Mouse (Mus musculus): Measurements from ENCODE around the gene Hes7.

Hes7 gene

DNA sequence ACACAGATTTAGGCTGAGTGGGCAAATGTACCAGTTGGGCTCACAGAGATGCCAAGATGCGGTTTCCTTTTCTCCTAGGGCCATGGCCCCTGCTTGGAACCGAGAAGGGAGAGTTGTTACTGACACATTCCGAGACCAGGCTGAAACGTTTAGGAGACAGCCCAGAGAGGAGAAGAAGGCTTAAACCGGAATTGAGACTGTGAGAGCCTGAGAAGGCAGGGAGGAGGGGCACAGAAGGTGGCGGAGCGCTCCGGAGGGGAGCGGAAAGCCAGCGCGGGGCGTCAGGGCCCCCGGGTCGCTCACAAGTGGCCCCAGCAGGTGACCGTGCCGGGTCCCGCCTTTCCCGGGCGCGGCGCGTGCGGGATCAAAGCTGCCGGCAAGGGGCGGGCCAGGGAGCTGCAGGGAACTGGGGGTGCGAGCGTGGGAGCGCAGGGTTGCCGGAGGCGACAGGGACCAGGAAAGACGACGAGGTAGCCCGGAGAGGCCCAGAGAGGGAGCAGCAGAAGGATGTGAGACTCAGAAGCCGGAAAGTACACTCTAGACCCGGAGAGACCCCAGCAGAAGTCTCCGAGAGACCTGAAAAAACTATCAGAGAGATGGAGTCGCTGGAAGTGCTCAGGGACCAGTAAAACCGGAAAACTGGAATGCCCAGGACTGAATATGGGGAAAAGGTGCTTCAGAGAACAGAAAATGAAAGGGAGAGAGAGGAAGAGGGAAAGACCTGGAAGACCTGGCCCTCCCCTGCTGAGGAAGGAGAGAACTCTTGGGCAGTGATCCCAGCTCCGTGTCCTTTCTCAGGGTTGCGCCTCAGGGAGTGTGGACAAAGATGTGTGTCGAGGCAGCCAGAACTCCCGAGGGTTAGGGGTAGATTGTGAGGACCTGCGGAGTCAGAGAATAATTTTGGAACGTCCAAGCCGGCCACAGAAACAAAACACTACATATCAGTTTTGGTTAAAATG, 2.2 kb upstream of the Hes7 start:
- no peak for DNase-seq (ENCODE audit: low read depth, low spot score)

DNA sequence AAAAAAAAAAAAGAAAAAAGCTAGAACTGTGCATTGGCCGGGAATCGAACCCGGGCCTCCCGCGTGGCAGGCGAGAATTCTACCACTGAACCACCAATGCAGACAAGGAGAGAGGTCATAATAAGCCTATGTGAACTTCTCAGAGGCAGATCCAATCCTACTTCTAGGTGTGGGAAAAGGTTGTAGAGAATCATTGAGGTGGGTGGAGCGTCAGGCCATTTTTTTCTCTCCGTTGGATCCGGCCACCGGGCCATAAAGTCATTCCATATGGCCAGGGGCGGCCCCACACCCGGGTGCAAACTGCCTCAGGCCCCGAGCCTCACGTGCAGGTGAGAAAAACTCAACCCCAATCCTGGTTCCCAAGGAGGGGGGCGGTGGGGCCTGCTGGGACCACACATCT, 1.4 kb upstream of the Hes7 start:
- no peak for DNase-seq (ENCODE audit: low read depth, low spot score)

DNA sequence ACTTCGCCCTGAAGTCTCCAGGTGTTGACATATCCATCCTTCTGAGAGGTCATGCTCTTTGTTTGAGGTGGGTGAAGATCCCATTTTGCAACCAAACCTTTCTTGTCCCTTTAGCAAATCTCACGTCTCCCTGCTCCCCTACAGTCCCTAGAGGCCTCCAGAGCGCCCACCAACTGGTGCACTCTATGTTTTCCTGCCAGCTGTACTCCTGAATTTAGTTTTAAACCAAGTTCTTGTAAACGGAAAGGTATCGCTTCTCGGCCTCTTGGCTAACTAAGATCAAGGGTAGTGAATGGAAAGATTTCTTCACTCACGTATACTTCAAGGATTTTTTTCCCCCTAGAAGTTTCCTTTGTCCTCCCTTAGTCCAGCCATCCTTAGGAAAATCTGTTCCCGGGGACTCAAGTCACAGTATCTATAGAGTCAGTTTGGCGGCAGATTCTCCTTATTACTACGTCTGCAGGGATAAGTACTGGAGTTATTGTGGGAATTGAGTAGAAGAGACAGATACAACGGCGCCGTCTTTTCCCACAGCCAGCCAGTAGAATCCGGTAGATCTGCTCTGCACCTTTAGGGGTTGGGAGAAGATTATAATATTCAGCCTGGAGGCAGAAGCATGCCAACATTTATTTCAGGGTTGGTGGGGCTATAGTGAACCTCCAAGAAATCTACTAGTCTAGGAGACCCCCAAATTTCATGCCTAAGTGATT, 603 bp upstream of the Hes7 start:
- DNase-seq (ENCODE audit: low read depth, low spot score): no peak

DNA sequence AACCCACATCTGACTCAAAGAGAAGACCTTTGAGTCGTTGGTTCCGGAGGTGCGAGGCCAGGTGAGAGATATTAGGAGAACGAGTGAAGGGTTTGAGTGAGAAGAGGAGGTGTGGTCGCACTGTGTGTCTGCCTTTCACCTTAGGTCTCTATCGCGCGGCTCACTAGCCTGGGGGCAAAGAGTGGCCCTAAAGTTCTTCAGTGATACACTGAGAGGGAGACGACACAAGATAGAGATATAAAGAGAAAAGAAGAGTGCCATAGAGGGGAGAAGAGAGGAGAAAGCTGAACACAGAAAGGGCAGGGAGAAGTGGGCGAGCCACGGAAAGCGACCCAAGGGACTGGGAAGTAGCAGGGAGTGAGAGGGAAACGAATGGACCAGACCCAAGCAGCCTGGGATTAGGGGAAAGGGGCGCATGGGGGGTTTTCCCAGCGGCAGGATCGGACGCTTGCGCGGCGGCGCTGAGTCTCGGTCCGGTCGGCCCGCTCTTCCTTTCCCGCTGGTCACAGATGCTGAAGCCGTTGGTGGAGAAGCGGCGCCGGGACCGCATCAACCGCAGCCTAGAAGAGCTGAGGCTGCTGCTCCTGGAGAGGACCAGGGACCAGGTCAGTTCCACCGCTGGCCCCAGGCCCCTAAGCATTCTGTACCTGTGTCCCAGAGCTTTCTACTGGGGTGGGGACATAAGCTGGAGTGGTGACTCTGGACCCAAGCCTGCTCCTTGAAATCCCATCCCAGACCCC, 967 bp downstream of the Hes7 start:
- no peak for DNase-seq (ENCODE audit: low read depth, low spot score)

DNA sequence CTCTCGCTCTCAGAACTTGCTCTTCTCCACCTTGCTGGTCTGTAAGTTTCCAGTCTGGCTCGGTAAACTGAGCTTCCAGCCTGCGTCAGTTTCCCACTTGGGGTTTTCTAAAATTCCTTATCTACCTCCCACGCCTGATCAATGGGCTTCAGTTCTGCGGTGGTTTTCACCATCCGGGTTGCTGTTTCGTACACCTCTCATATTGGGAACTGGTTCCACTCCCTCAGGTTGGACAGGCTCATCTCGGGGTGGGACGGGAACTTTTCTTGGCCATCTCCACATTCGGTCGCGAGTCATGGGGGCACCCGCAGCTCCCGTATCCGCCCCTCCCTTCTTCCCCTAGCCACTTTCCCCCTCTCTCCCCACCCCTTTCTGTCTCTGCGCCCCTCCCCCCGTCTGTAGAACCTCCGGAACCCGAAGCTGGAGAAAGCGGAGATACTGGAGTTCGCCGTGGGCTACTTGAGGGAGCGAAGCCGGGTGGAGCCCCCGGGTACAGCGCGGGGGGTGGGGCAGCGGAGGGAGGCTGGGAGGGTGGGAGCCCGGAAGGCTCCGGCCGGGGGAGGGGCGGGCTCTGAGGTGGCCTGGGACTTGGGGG, 1.6 kb downstream of the Hes7 start:
- no peak for DNase-seq (ENCODE audit: low read depth, low spot score)

DNA sequence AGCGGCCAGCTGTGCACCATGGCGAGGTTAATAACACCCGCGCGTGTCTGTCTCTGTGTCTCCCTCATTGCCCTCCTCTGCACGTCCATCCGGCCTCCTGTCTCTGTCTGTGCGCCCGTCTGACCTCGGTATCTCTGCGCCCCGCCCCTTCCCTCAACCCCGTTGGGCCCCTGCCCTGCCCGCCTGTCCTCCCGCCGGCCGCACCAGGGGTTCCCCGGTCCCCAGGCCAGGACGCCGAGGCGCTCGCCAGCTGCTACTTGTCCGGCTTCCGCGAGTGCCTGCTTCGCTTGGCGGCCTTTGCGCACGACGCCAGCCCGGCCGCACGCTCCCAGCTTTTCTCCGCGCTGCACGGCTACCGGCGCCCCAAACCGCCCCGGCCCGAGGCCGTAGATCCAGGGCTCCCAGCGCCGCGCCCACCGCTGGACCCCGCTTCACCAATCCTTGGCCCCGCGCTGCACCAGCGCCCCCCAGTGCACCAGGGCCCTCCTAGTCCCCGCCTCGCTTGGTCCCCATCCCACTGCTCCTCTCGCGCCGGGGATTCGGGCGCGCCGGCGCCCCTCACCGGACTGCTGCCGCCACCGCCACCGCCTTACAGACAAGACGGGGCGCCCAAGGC, 2.2 kb downstream of the Hes7 start, which contains the start of gene 9130213A22Rik:
Gene 9130213A22Rik (minus strand): TSS at position 254 of the 616 bp plus-strand sequence.
- DNase-seq (ENCODE audit: low read depth, low spot score): no peak

DNA sequence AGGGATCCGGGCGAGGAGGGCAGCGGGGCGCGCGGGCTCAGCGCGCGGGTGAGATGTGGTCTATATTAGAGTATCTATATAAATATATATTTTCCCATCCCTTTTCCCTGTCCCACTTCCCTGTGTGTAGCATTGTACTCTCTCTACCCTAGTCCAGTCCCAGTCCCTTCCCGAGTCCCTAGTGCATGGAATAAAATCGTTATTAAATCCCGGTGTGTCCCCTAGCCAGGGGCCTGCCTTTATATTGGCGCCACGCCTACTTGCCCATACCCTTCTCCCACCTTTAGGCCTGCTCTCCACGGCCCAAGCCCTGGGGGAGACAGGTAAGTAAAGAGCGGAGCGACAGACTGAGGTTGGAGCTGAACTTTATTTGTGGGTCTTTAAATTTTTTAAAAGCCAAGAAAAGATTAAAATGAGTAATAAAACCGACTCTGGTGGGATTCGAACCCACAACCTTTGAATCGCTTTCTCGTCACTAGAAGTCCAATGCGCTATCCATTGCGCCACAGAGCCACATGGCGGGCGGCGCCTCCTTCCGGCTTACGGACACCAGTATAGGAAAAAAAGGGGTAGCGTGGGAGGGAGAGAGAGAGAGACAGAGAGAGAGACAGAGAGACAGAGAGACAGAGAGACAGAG, 3.0 kb downstream of the Hes7 start:
- DNase-seq (ENCODE audit: low read depth, low spot score): peak; percentile 73

DNA sequence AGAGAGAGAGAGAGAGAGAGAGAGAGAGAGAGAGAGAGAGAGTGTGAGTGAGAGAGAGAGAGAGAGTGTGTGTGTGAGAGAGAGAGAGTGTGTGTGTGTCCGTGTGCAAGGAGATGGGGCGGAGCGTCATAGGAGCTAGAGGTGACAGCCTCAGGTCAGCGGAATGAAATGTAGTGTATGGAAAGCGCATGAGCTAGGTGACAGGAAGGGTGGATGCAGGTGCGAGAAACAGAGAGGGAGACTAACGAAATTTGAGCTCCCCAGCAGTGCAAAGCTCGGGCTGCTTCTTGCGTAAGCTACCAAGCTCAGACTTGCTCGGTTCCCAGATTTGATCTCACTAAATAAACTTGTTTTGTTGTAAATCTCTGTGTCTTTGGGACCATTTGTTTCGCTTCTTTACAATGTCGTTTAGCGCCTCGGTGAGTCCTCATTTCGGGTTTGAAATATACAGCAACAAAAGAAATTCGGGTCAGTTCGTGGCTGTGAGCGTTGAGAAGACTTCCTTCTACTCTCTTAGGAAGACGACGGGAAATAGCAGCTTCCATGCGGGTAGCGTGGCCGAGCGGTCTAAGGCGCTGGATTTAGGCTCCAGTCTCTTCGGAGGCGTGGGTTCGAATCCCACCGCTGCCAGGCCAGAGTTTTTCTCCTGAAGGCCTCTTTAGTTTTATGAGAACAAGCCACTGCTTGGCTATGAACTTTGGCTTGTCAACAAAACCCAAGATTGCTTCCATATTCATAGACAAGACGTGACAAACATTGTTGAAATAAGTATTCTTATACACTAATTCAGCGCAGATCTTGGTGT, 3.7 kb downstream of the Hes7 start:
- peak; percentile 79 for DNase-seq (ENCODE audit: low read depth, low spot score)

DNA sequence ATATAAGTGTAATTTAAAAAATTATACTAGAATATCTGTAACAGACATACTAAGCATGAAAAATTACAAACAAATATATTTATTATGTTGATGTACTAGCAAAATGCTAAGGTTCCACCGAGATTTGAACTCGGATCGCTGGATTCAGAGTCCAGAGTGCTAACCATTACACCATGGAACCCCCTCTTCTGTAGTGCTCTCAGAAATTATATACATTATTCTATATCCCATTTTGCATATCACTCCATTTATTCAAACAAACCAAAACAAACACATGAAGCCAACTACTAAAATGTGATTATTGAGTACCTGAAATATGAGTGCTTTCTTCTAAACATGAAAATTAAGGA, 4.3 kb downstream of the Hes7 start:
- DNase-seq (ENCODE audit: low read depth, low spot score): peak; percentile 73

DNA sequence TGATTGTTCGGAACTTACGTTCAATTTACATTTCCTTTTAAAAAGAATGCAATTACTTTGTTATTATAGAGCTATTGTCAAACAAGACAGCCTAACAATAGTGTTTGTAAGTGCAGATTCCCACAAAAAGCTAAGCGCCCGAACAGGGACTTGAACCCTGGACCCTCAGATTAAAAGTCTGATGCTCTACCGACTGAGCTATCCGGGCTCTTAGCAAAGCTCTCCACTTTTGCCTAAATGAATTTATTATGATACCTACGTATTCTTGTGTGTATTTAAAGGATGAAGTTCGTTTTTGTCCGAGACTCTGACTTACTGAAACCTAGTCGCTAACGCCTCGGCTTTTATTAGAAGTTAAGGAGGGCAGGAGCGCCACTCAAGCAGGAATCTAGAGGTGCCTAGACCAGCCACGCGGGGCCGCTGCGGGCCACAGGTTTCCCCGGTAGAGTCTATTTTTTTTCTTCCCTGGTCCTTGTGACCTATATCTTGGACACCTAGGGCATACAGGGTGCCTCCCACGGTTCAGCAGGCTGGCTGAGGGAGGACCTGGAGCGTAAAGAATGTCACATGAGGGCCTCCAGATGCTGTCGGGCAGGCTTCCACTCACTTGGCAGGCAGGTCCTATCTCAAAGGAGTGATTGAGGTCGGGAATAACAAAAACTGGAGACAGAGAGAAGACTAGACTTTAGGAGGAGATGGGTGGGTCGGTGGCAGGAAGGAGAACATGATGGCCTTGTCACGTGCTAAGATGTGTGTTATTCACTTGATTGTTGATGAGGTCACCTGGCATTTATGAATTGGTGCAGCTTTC, 5.0 kb downstream of the Hes7 start:
- DNase-seq (ENCODE audit: low read depth, low spot score): peak; percentile 80

DNA sequence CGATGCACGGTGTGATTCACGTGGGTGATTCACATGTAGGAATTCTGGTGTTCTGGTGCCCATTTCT, 5.5 kb downstream of the Hes7 start, which contains the start of gene Aloxe3:
Gene Aloxe3 (plus strand): TSS at position 45 of the 67 bp plus-strand sequence.
- DNase-seq (ENCODE audit: low read depth, low spot score): no peak

DNA sequence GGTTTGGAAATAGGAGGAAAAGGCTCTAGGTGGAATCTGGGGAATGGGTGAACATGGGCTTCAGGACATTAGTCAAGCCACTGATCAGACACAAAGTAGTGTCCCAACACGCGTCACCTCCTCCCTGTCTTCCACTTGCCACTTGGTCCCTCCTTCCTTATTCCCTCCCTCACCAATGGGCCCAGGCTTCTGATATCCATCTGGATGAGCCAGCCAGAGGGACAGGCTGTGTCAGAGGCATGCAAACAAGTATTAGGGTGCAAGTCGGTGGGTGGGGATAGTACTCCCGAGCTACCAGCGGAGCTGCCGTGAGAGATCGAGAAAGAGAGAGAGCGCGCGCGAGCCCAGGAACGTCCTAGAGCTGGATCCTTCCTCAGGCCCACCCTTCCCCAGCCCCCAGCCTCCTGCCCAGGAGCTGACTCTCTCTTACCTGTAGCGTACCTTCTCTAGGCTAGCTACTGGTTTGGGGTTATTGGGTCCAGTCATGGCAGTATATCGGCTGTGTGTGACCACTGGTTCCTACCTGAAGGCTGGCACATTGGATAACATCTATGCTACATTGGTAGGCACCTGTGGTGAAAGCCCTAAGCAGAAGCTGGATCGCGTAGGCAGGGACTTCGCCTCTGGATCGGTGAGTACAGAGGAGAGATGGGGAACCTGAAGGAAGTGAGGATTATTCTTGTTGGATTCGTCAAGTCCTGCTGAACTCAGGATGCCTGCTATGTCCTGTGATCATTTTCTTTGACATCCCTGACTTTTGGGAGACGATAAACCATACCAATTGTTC, 5.9 kb downstream of the Hes7 start:
- no peak for DNase-seq (ENCODE audit: low read depth, low spot score)

DNA sequence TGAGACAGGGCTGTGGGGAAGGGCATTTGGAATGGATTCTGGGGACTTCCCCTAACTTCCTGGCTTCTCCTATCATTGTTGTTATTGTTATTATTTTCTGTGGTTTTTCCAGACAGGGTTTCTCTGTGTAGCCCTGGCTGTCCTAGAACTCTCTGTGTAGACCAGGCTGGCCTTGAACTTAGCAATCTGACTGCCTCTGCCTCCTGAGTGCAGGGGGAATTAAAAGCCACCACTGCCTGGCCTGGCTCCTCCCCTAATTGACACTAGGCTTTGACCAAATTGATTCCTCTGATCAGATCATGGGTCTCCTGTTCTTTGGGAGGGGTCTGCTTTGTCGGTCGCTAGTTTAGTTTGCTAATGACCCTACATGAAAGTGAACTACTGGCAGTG, 6.5 kb downstream of the Hes7 start:
- no peak for DNase-seq (ENCODE audit: low read depth, low spot score)

DNA sequence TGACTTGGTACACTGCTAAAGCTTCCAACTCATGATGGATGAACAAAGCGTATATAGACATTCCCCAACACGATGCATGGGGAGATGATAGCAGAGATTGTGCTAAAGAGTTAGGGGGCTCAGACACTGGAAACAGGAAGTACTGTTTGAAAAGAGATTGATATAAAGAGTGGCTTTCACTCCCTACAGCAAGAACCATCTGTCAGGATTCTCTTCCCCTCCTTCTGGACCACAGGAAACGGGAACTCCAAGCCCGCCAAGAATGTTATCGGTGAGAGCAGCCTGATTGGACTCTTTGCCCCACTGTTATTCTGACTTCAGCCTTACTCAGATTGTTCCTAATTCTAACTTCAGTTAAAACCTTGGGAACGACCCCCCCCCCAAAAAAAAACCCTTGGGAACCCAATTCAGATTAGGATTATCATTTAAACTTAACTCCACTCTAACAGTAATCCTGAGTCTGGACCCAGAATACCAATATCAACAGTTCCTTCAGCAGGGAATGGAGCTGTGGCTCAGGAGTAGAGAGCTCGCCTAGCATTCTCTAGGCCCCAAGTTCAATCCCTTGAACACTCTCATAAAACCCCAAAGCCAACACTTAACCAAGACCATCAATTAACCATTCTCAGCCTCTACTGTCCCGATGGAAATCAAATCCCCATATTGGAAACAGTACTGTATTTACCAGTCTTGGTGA, 8.4 kb downstream of the Hes7 start:
- DNase-seq (ENCODE audit: low read depth, low spot score): no peak

DNA sequence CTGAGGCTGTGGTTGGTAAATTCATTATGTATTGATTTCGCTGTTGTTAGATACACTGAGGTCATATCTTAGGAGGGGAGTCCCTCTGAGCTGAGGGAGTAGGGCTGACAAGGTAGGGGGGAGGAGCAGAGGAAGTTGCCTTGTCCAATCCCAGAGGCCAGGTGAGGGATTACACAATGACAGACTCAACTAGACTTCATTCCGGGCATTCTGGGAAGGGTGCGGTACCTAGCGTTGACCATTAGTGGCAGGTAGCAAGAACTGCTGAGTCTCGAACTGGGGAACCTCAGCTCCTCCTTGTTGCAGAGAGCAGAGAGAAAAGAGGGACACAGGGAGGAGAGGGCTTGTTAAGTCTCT, 13.3 kb downstream of the Hes7 start:
- DNase-seq (ENCODE audit: low read depth, low spot score): no peak

DNA sequence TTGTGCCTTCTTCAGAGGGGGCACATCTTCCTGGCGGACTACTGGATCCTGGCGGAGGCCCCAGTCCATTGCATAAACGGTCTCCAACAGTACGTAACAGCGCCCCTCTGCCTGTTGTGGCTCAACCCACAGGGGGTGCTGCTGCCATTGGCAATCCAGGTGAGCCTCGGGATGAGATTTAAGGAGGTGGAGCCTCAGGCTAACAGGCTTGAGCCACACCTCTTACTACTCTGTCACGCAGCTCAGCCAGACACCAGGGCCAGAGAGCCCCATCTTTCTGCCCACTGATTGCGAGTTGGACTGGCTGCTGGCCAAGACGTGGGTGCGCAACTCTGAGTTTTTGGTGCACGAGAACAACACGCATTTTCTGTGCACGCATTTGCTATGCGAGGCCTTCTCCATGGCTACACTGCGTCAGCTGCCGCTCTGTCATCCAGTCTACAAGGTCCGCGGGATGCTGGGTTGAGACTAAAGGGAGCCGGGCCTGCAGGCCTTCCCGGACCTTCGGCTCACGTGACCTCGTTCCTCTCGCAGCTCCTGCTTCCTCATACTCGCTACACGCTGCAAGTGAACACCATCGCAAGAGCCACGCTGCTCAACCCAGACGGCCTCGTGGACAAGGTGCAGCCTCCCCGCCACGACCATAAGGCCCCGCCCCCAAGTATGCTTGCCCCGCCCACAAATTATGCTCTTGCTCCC, 13.9 kb downstream of the Hes7 start:
- no peak for DNase-seq (ENCODE audit: low read depth, low spot score)

DNA sequence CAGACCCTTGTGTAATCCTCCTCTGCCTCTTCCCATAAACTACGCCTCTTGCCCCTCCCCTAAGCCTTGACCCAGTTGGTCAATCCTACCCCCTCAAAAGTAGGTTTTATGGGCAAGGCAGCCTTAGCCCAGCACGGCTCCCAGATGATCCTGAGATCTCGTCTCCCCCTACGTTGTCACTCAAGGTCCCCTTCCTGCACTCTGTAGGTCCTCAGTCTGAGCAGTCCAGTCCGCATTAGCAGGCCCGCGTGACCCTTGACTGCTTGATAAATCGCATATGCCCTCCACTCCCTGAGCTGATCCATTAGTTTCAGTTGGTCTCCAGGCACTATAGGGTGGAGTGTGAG, 14.4 kb downstream of the Hes7 start:
- DNase-seq (ENCODE audit: low read depth, low spot score): no peak

DNA sequence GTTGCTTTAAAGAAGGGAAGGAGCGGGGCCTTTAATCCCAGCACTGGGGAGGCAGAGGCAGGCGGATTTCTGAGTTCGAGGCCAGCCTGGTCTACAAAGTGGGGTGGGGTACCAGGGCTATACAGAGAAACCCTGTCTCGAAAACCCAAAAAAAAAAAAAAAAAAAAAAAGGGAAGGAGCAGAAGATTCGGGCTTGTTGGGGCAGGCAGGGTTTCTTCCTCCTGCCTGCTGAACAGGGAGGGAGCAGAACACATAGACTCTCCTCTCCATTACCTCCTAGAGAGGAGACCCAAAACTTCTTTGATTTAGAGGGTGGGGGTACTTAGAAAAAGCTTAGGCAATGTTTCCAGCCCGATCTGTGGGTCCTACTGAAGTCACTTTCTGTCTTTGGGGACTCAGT, 15.2 kb downstream of the Hes7 start:
- no peak for DNase-seq (ENCODE audit: low read depth, low spot score)

All from c-Kit-negative CD71-positive TER-119-positive erythroid progenitor cells, embryonic 14.5 days (primary cell).